Mouse (Mus musculus): Measurements from ENCODE around the gene Fezf2. TPM values are rescaled to one million over a fixed set of nuclear protein-coding genes. Genes with fewer than 3 reads are reported as not detected.

Gene Fezf2
- 35.6 and 77.9 TPM in 2 replicates for polyA plus RNA-seq (2012; rRNA removed)

GRCm38 (mm10) chr14:12348089-12348488 is at the start of gene Fezf2:
Gene Fezf2 (minus strand): TSS chr14:12348189.

Other genes starting within 250 kb of the Fezf2 start
- 0.13 and 0.20 TPM in 2 replicates for gene Gm49355, start 64.2 kb downstream of the Fezf2 start, polyA plus RNA-seq (2012; rRNA removed)
- 21.6 and 21.7 TPM in 2 replicates for gene 3830406C13Rik, start 64.0 kb downstream of the Fezf2 start, polyA plus RNA-seq (2012; rRNA removed)

Data from central nervous system, embryonic 14 days (tissue).